Mouse (Mus musculus): Measurements from ENCODE around the gene P2ry13. TPM values are rescaled to one million over a fixed set of nuclear protein-coding genes. Genes with fewer than 3 reads are reported as not detected.

The P2ry13 gene
- polyA plus RNA-seq (2015; fragmentation: Nextera tagmentation; extraction: Ambion mirVana), result 1.4 and 1.8 TPM in 2 replicates

- WGBS, result 93% methylated on average over 6 of the region's 6 CpGs
- no peaks in the 10 kb centered on the region for H3K27me3 ChIP-seq (replicated peaks)
- H3K4me2 ChIP-seq, result no peak within 1 kb of the TSS
- no peak within 1 kb of the TSS for H3K4me3 ChIP-seq
- H3K4me1 ChIP-seq, result no peaks in the 10 kb centered on the region; the same call in 1 of the 2 replicates
- no peaks in the 10 kb centered on the region for H3K36me3 ChIP-seq (replicated peaks)
- H3K27ac ChIP-seq, result no peak within 1 kb of the TSS
- no peak within 1 kb of the TSS for H3K9ac ChIP-seq
- no peaks in the 10 kb centered on the region for H3K9me3 ChIP-seq
- no peak for ATAC-seq (replicated peaks)
Observed at GRCm38 (mm10) chr3:59210727-59211126, at the start of gene P2ry13. Gene P2ry13, minus strand, starts transcription at chr3:59210882.

GRCm38 (mm10) chr3:59257740-59258664, 47.3 kb upstream of the P2ry13 start:
- Histone ChIP-seq H3K9ac (no peak overlapping the region), H3K27me3 (replicated peaks) (no peaks in the 10 kb centered on the region), H3K27ac (no peak overlapping the region), H3K9me3 (no peaks in the 10 kb centered on the region), H3K4me3 (no peak overlapping the region), H3K4me1 (peaks cover 10% of the 10 kb centered on the region), H3K4me2 (no peak overlapping the region), H3K36me3 (replicated peaks) (no peaks in the 10 kb centered on the region)
- 91% methylated on average over 20 of the region's 20 CpGs for WGBS
- no peak for ATAC-seq (replicated peaks)

GRCm38 (mm10) chr3:59250454-59250853, 39.8 kb upstream of the P2ry13 start:
- no peak for ATAC-seq (replicated peaks)
- Histone ChIP-seq H3K9ac (no peak overlapping the region), H3K4me1 (no peaks in the 10 kb centered on the region), H3K36me3 (replicated peaks) (no peaks in the 10 kb centered on the region), H3K27ac (no peak overlapping the region), H3K4me2 (no peak overlapping the region), H3K27me3 (replicated peaks) (no peaks in the 10 kb centered on the region), H3K4me3 (no peak overlapping the region), H3K9me3 (no peaks in the 10 kb centered on the region)
- WGBS, result 98% methylated on average over 1 of the region's 1 CpGs

DNA sequence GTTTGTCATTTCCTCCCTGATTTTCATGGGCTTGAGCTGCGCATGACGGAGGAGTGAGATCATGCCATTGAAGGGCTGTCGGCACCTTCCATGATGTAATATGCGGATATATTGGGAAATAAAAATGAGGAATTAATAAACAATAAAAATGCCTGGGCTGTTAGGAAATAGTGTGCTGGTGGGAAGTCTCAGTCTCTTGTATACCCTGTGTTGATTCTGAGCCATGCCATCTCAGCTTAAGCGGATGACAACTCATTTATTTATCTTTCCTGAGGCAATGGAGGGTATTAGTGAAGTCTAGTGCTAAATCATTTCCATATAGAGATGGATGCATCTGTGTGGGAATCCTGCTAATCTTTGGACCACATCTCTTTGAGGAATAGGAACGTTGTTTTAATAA, 37.3 kb upstream of the P2ry13 start:
- no peak overlapping the region for H3K4me3 ChIP-seq
- 86% methylated on average over 6 of the region's 6 CpGs for WGBS
- no peaks in the 10 kb centered on the region for H3K36me3 ChIP-seq (replicated peaks)
- no peaks in the 10 kb centered on the region for H3K4me1 ChIP-seq
- H3K9me3 ChIP-seq, result no peaks in the 10 kb centered on the region
- H3K27ac ChIP-seq, result no peak overlapping the region
- ATAC-seq (replicated peaks), result no peak; the same call in 1 of the 2 replicates
- H3K27me3 ChIP-seq (replicated peaks), result no peaks in the 10 kb centered on the region
- H3K4me2 ChIP-seq, result no peak overlapping the region
- no peak overlapping the region for H3K9ac ChIP-seq

- no peaks in the 10 kb centered on the region for H3K9me3 ChIP-seq
- no peak overlapping the region for H3K4me3 ChIP-seq
- no peak overlapping the region for H3K27ac ChIP-seq
- no peaks in the 10 kb centered on the region for H3K27me3 ChIP-seq (replicated peaks)
- H3K4me1 ChIP-seq, result no peaks in the 10 kb centered on the region
- no peak for ATAC-seq (replicated peaks)
- H3K9ac ChIP-seq, result no peak overlapping the region
- WGBS, result 83% methylated on average over 6 of the region's 6 CpGs
- no peak overlapping the region for H3K4me2 ChIP-seq
- H3K36me3 ChIP-seq (replicated peaks), result no peaks in the 10 kb centered on the region
Observed at GRCm38 (mm10) chr3:59243384-59243783, 32.7 kb upstream of the P2ry13 start.

DNA sequence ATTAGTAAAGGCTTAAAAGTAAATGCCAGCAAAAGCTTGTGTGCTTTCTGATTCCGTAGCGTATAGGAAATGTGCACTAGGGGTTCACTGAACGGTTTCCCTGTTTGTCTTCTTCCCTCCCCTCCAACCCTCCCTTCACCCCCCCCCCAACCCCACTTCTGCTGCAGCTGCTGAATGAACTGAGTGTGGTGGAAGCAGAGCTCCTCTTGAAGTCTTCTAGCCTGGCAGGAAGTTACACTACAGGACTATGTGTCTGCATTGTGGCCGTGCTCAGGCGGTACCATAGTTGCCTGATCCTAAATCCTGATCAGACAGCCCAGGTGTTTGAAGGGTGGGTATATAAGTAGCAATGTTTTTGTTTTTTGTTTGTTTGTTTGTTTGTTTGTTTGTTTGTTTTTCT, 24.2 kb upstream of the P2ry13 start:
- Histone ChIP-seq H3K4me3 (no peak overlapping the region), H3K9ac (no peak overlapping the region), H3K27me3 (replicated peaks) (no peaks in the 10 kb centered on the region), H3K36me3 (replicated peaks) (no peaks in the 10 kb centered on the region), H3K27ac (no peak overlapping the region), H3K4me1 (no peaks in the 10 kb centered on the region), H3K4me2 (no peak overlapping the region), H3K9me3 (no peaks in the 10 kb centered on the region)
- 80% methylated on average over 5 of the region's 5 CpGs for WGBS
- ATAC-seq (replicated peaks), result no peak

DNA sequence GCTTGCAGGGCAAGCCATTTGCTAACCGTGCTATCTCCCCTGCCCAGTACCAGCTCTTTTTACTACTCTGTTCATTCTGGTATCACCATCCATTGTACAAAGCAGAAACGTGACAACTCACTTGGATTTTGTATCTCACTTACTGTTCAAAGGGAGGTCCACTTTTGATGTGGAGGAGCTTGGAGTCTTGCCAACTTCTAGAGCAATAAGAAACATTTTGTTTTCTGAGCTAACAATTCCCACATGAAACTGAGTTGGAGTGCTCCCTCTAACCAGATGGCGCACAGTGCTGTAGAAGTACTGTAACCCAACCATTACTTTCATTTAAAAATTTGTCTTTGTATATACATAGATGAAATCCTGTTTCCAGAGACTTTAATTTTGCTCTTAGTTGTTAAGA, 20.2 kb upstream of the P2ry13 start:
- Histone ChIP-seq H3K4me1 (no peaks in the 10 kb centered on the region), H3K36me3 (replicated peaks) (no peaks in the 10 kb centered on the region), H3K9me3 (no peaks in the 10 kb centered on the region), H3K4me2 (no peak overlapping the region), H3K9ac (no peak overlapping the region), H3K27me3 (replicated peaks) (no peaks in the 10 kb centered on the region), H3K27ac (no peak overlapping the region), H3K4me3 (no peak overlapping the region)
- no peak for ATAC-seq (replicated peaks)
- WGBS, result 76% methylated on average over 3 of the region's 3 CpGs

GRCm38 (mm10) chr3:59228730-59229551, 18.3 kb upstream of the P2ry13 start:
- WGBS, result 62% methylated on average over 10 of the region's 10 CpGs
- Histone ChIP-seq H3K4me2 (no peak overlapping the region), H3K4me1 (no peaks in the 10 kb centered on the region), H3K9me3 (no peaks in the 10 kb centered on the region), H3K4me3 (no peak overlapping the region), H3K27ac (no peak overlapping the region), H3K36me3 (replicated peaks) (no peaks in the 10 kb centered on the region), H3K9ac (no peak overlapping the region), H3K27me3 (replicated peaks) (no peaks in the 10 kb centered on the region)
- ATAC-seq (replicated peaks), result no peak

GRCm38 (mm10) chr3:59227696-59228095, 17.0 kb upstream of the P2ry13 start:
- ATAC-seq (replicated peaks), result no peak
- no peaks in the 10 kb centered on the region for H3K36me3 ChIP-seq (replicated peaks)
- WGBS, result 97% methylated on average over 9 of the region's 9 CpGs

GRCm38 (mm10) chr3:59225411-59225810, 14.7 kb upstream of the P2ry13 start:
- Histone ChIP-seq H3K4me2 (no peak overlapping the region), H3K4me1 (no peaks in the 10 kb centered on the region), H3K9me3 (no peaks in the 10 kb centered on the region), H3K9ac (no peak overlapping the region), H3K36me3 (replicated peaks) (no peaks in the 10 kb centered on the region), H3K4me3 (no peak overlapping the region), H3K27ac (no peak overlapping the region), H3K27me3 (replicated peaks) (no peaks in the 10 kb centered on the region)
- ATAC-seq (replicated peaks), result no peak

More at GRCm38 (mm10) chr3:59227696-59228095, 17.0 kb upstream of the P2ry13 start:
- no peak overlapping the region for H3K4me2 ChIP-seq
- H3K4me3 ChIP-seq, result no peak overlapping the region
- H3K27ac ChIP-seq, result no peak overlapping the region
- H3K4me1 ChIP-seq, result no peaks in the 10 kb centered on the region
- H3K27me3 ChIP-seq (replicated peaks), result no peaks in the 10 kb centered on the region
- H3K9ac ChIP-seq, result no peak overlapping the region
- no peaks in the 10 kb centered on the region for H3K9me3 ChIP-seq

- no peak for ATAC-seq (replicated peaks)
- H3K4me1 ChIP-seq, result no peaks in the 10 kb centered on the region
- 92% methylated on average over 2 of the region's 2 CpGs for WGBS
- no peak overlapping the region for H3K4me2 ChIP-seq
- H3K27me3 ChIP-seq (replicated peaks), result no peaks in the 10 kb centered on the region
- no peak overlapping the region for H3K4me3 ChIP-seq
- no peaks in the 10 kb centered on the region for H3K36me3 ChIP-seq (replicated peaks)
- no peak overlapping the region for H3K9ac ChIP-seq
- H3K27ac ChIP-seq, result no peak overlapping the region
- no peaks in the 10 kb centered on the region for H3K9me3 ChIP-seq
Observed at GRCm38 (mm10) chr3:59222303-59222702, 11.6 kb upstream of the P2ry13 start.

DNA sequence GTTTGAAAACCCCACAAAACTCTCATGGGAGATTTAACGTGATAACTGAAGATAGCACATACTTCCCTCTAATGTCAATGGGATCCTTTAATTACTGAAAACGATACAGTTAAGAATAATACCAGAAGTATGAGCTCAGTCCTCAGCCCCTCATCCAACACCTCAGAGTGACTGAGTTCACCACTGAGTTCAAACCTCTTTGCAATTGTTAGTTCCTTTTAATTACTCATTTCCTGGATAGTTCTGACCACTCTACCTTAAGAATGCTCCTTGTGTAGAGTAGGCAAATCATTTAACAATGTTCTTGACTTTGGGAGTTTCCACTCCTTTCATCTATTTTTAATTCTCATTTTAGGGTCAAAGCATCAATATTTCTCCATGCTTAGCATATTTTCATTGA, 8.6 kb upstream of the P2ry13 start:
- Histone ChIP-seq H3K4me2 (no peak overlapping the region), H3K4me3 (no peak overlapping the region), H3K9ac (no peak overlapping the region), H3K36me3 (replicated peaks) (no peaks in the 10 kb centered on the region), H3K9me3 (no peaks in the 10 kb centered on the region), H3K4me1 (no peaks in the 10 kb centered on the region), H3K27ac (no peak overlapping the region), H3K27me3 (replicated peaks) (no peaks in the 10 kb centered on the region)
- ATAC-seq (replicated peaks), result no peak
- WGBS, result 92% methylated on average over 2 of the region's 2 CpGs
